Mouse (Mus musculus) embryonic facial prominence, embryonic 12.5 days (tissue): ENCODE data around the gene Dclre1c. TPM values are rescaled to one million over a fixed set of nuclear protein-coding genes. Genes with fewer than 3 reads are reported as not detected.
"Not testable (repeated sequence)": the region's sequence is repeated elsewhere in the genome, so short reads cannot be mapped to it uniquely, and the experiment has no call there.

Experiments
- ATAC-seq: fragments of 200-750 bp; cut with Nextera tagmentation; 2 replicates; pipeline ENCODE4 v1.8.0; 2017; ENCODE audit not compliant: insufficient number of reproducible peaks, insufficient read depth, low FRiP score, low TSS enrichment
- H3K27ac ChIP-seq: fragments of 300-500 bp; sonication (generic); 2 replicates; pipeline ENCODE4 v1.5.1; 2016; ENCODE audit warnings: mild to moderate bottlenecking
- H3K27me3 ChIP-seq: fragments of 300-500 bp; sonication (generic); 2 replicates; pipeline ENCODE4 v1.6.1; 2016; ENCODE audit warnings: mild to moderate bottlenecking, moderate library complexity
- H3K36me3 ChIP-seq: fragments of 300-500 bp; sonication (generic); 2 replicates; pipeline ENCODE4 v1.6.1; 2016; ENCODE audit warnings: mild to moderate bottlenecking
- H3K4me1 ChIP-seq: fragments of 300-500 bp; sonication (generic); 2 replicates; pipeline ENCODE4 v1.6.1; 2016
- H3K4me2 ChIP-seq: fragments of 300-500 bp; sonication (generic); replicated peaks from 2 replicates; pipeline ENCODE4 v1.6.1; 2016; ENCODE audit warnings: mild to moderate bottlenecking, moderate library complexity
- H3K4me3 ChIP-seq: fragments of 300-500 bp; sonication (generic); 2 replicates; pipeline ENCODE4 v1.5.1; 2016; ENCODE audit warnings: mild to moderate bottlenecking
- H3K9ac ChIP-seq: fragments of 300-500 bp; sonication (generic); 2 replicates; pipeline ENCODE4 v1.6.1; 2016; ENCODE audit warnings: mild to moderate bottlenecking, moderate library complexity
- H3K9me3 ChIP-seq: fragments of 300-500 bp; sonication (generic); 2 replicates; pipeline ENCODE4 v1.6.1; 2016; ENCODE audit warnings: mild to moderate bottlenecking, moderate library complexity
- WGBS: fragments of 180-500 bp; shearing (Covaris S2); methylation state at CpG from one replicate; pipeline ENCODE4 v1.1.7; 2016; 5-methylcytosine and 5-hydroxymethylcytosine counted together
- polyA plus RNA-seq: library from polyadenylated mRNA; unstranded; fragments of >200 nt; fragmentation: Nextera tagmentation; extraction: Ambion mirVana; gene quantifications from 2 replicates; pipeline ENCODE4 v1.2.1, GENCODE M21; 2016

Dclre1c gene
- 7.1 and 7.6 TPM in 2 replicates for polyA plus RNA-seq

DNA sequence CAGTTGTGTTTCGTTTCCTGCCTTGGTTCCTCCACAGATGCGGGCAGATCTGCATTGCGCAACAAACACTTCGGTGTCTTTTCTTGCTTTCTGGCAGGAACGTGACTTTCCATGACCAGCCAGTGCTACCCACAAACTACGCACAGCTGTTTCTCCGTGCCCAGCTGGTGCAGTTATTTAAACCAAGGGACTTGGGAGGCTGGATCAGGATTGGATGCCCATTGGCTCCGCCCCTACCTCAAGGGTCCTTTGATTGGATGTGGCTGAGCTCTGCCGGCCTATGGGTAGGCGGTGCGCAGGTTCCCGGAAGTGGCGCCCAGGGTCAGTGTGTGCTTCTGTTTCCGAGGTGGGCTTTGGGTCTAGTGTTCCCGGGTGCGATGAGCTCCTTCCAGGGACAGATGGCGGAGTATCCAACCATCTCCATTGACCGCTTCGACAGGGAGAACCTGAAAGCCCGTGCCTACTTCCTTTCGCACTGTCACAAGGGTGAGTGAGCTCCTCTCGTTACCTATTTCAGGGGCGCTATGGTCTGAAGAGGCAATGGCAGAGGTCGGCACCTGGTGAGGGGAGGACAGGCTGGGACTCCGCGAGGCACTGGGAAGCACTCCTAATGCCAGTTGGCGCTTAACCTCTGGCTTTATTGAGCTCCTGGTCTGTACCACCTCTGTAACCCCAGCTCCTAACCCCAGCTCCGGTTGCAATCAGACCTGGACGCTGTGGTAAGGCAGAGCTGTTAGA lies at the start of gene Dclre1c:
Gene Dclre1c, plus strand, starts transcription at position 291 of the 738 bp plus-strand sequence.
- Histone ChIP-seq H3K27me3 (no peaks in the 10 kb centered on the region), H3K27ac (no peak within 1 kb of the TSS), H3K9me3 (no peaks in the 10 kb centered on the region), H3K4me2 (peak within 1 kb of the TSS; percentile 85), H3K4me1 (peaks cover 10% of the 10 kb centered on the region; the same call in 1 of the 2 replicates), H3K36me3 (no peaks in the 10 kb centered on the region), H3K9ac (peak within 1 kb of the TSS; percentile 42), H3K4me3 (peak within 1 kb of the TSS; percentile 54)
- 1% methylated on average over 29 of the region's 29 CpGs for WGBS
- ATAC-seq = peak; percentile 96

DNA sequence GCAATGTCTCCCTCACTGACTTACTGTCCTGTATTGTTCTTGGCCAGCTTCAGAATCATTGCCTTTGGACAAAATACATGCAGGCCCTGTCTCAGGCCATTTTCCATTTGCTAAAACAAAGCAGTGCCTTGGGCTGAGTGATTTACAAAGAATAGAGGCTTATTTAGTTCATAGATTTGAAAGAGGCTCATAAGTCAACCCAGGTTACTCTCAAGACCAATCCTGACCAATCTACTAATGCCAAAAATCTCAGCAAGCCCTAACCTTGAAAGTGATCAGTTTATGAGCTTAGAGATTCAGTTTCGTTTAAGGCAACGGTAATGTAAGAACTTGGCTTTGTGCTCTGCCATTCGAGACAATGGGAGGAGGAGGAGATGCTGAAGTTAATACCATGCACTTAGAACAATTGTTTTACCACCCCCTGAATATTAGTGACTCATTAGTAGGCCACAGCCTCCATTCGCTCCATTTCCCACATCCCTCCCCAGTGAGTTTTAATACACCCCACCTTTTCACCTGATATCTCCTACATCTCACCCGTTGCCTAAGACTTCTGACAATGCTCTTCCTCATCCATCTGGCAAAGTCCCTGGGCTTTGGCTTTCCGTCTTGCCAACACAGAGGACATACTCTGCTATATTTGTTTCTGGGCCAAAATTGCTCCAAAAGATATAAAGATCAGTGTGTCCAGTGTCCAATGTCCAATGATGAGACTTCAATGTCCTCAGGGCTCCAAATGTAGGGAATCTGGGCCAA lies 36.6 kb upstream of the Dclre1c start:
- no peak overlapping the region for H3K4me3 ChIP-seq
- 80% methylated on average over 6 of the region's 6 CpGs for WGBS
- no peaks in the 10 kb centered on the region for H3K27me3 ChIP-seq
- no peaks in the 10 kb centered on the region for H3K4me1 ChIP-seq
- no peaks in the 10 kb centered on the region for H3K9me3 ChIP-seq
- H3K9ac ChIP-seq = no peak overlapping the region
- no peak overlapping the region for H3K27ac ChIP-seq
- no peak for ATAC-seq
- H3K36me3 ChIP-seq = no peaks in the 10 kb centered on the region
- H3K4me2 ChIP-seq = no peak overlapping the region

DNA sequence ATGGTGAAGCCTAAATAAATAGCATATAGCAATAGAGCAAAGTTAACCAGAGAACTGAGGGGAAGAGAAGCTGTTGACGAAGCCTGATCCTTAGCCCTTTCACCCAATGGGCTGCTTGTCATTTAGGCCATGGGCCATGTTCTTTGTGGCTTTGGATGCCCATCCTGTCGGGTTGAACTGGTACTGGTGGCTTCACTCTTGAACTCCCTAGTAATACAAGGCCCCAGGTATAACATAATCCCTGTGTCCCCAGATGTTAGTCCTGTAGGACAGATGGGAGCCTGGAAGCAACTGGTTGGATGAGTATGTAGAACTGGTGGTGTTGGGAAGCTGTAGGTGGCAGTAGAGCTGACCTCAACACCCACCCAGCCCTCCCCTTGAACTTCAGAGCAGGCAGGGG lies 32.0 kb upstream of the Dclre1c start:
- Histone ChIP-seq H3K4me1 (no peaks in the 10 kb centered on the region), H3K27ac (no peak overlapping the region), H3K36me3 (no peaks in the 10 kb centered on the region), H3K4me2 (no peak overlapping the region), H3K9ac (no peak overlapping the region), H3K27me3 (no peaks in the 10 kb centered on the region), H3K9me3 (no peaks in the 10 kb centered on the region), H3K4me3 (no peak overlapping the region)
- no peak for ATAC-seq
- WGBS = 71% methylated on average over 2 of the region's 2 CpGs

DNA sequence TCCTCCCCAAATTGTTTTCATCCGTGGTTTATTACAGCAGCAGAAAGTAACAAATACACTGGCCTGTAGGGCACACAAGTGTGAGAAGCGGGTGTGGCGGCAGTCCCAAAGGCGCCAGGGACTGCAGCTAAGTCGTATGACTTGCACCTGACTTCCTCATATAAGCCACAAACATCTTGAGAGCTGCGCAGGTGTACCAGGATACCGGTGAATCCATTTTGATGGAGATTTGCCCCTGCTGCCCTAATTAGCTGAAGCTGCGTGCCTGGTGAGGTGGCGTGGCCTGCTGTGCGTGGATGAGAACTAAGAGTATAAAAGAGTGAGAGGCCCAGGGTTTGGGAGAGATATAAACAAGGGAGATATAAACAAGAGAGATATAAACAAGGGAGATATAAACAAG lies 26.8 kb upstream of the Dclre1c start, which contains the start of gene Olah:
Gene Olah, minus strand, starts transcription at position 101 of the 400 bp plus-strand sequence.
- ATAC-seq, H3K27me3 ChIP-seq, H3K9ac ChIP-seq, H3K36me3 ChIP-seq, H3K4me3 ChIP-seq, H3K4me2 ChIP-seq, H3K9me3 ChIP-seq, H3K4me1 ChIP-seq, H3K27ac ChIP-seq: not testable (repeated sequence)
- 62% methylated on average over 10 of the region's 10 CpGs for WGBS

DNA sequence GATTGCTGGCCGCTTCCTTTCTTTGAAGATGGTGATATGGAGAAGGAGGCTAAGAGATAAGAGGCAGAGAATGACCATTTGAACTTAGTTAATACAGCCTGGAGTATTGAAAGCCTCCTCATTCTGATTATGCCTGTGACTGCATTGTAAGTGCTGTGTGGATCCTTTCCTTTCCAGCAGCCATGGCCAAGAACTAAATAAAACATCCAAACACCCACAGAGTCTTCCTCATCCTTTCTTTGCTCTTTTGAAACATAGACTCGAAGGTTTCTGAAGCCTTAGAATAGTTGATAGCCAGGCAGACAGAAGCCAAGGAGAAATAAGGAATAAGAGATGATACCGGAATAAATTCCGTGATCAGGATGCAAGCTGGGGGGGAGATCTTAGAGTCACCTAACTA lies 17.9 kb upstream of the Dclre1c start:
- Histone ChIP-seq H3K4me2 (no peak overlapping the region), H3K27ac (no peak overlapping the region), H3K9ac (no peak overlapping the region), H3K4me3 (no peak overlapping the region), H3K36me3 (no peaks in the 10 kb centered on the region), H3K9me3 (no peaks in the 10 kb centered on the region), H3K4me1 (no peaks in the 10 kb centered on the region), H3K27me3 (no peaks in the 10 kb centered on the region)
- WGBS = 79% methylated on average over 4 of the region's 4 CpGs
- ATAC-seq = no peak

DNA sequence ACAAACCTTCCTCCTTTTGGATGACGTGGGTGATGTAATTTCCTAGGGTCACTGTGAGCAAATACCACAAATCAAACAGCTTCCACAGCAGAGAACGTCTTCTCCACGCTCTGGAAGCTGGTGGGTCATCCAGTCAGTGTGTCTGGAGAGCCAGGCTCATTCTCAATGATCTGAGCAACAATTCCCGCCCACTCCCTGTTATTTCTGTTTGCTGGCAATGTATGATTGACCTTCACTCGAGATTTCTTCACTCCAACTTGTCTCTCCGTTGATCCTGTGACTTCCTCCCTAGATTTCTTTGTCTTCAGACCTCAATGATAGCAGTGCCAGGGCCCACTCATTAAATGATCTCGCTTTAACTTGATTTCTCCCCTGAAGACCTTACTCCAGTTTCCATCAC lies 16.2 kb upstream of the Dclre1c start:
- no peak overlapping the region for H3K9ac ChIP-seq
- ATAC-seq = no peak
- no peaks in the 10 kb centered on the region for H3K27me3 ChIP-seq
- H3K36me3 ChIP-seq = no peaks in the 10 kb centered on the region
- no peak overlapping the region for H3K4me3 ChIP-seq
- no peaks in the 10 kb centered on the region for H3K4me1 ChIP-seq
- no peak overlapping the region for H3K4me2 ChIP-seq
- 80% methylated on average over 7 of the region's 7 CpGs for WGBS
- H3K27ac ChIP-seq = no peak overlapping the region
- no peaks in the 10 kb centered on the region for H3K9me3 ChIP-seq

DNA sequence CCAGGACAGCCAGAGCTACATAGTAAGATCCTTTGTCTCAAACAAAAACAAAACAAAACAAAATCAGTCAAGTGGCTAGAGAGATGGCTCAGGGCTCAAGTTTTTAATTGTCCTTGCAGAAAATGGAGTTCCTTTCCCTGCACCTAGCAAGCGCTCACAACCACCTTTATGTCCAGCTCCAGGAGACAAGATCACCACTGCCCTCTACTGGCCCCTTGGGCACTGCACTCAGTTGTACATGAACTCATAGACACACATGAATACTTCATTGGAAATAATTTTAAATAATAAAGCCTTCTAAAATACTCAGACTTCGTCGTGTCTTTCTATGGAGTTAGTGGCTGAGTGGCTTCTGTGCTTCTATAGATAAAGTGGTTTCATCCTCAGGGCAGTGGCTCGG lies 9.7 kb upstream of the Dclre1c start:
- H3K4me1 ChIP-seq = no peaks in the 10 kb centered on the region
- no peaks in the 10 kb centered on the region for H3K9me3 ChIP-seq
- no peak for ATAC-seq
- H3K27me3 ChIP-seq = peaks cover 7% of the 10 kb centered on the region; the same call in 1 of the 2 replicates
- no peak overlapping the region for H3K4me3 ChIP-seq
- no peak overlapping the region for H3K4me2 ChIP-seq
- WGBS = 34% methylated on average over 4 of the region's 4 CpGs
- H3K36me3 ChIP-seq = no peaks in the 10 kb centered on the region
- no peak overlapping the region for H3K9ac ChIP-seq
- no peak overlapping the region for H3K27ac ChIP-seq

DNA sequence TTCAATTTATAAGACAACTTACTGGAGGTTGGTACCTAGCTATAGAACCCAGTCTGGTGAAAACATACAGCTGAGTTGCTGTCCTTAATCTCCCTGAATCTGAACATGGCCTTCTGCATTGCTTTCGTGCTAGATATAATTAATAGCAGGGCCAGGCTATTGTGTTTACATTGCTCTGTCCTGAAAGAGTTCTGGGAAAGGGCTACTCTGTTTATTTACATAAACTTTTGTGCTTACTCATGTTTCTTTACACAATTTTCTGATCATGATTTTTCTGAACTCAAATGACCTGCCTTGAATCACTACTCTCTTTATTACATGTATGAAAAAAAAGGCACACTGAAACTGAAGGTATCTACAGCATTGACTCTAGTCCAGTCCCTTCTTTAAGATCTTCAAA lies 8.3 kb upstream of the Dclre1c start:
- H3K4me3 ChIP-seq = no peak overlapping the region
- H3K4me2 ChIP-seq = no peak overlapping the region
- ATAC-seq = no peak
- H3K27ac ChIP-seq = no peak overlapping the region
- H3K9me3 ChIP-seq = no peaks in the 10 kb centered on the region
- H3K27me3 ChIP-seq = peaks cover 7% of the 10 kb centered on the region; the same call in 1 of the 2 replicates
- 30% methylated on average over 1 of the region's 1 CpGs for WGBS
- H3K4me1 ChIP-seq = no peaks in the 10 kb centered on the region
- H3K36me3 ChIP-seq = no peaks in the 10 kb centered on the region
- no peak overlapping the region for H3K9ac ChIP-seq

DNA sequence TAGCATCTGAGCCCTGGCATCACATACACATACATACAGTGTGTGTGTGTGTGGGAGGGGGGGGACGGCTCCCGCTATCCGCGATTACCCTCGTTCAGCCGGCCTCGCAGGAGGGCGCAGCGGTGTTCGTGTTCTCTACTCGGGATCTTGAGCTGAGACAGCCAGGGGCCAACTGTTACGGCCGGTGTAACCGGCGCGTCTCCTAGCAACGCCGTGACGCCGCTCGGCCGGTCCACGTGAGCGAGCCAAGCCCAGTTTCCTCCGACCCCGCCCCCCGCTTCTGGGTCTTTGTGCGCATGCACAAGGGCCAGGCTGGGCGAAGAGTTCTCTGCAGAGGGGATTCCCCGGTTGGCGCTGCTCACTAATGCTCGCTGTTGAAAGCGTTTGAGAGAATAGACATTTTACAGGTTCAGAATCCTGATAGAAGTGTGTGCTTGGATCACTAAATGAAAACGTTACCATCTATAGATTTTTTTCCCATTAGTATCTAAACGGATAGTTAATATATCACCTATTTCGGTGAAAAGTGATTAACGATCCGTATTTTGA lies 5.0 kb upstream of the Dclre1c start:
- H3K9ac ChIP-seq = 0 out of 2 replicates have a peak overlapping the region, but pooled peaks have one; percentile 30

DNA sequence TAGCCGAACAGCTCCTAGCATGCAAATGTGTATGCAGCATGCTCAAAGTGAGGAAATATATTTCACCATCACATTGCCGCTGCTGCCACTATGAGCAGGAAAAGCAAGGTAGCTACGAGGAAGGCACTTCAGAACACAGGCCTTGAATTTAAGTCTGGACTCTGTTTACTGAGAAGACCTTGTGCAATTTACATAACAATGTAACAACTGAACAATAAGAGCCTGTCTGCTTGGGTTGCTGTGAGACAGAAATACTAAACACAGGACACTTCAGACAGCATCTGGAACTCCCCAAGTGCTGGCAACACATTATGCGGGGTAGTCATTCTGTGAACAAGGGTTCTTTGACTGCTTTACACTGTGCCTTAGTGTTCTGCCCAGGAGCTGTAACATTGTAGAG lies 3.8 kb upstream of the Dclre1c start:
- Histone ChIP-seq H3K27me3 (peaks cover 7% of the 10 kb centered on the region; the same call in 1 of the 2 replicates), H3K9me3 (no peaks in the 10 kb centered on the region), H3K4me1 (peaks cover 10% of the 10 kb centered on the region; the same call in 1 of the 2 replicates), H3K36me3 (no peaks in the 10 kb centered on the region), H3K4me3 (no peak overlapping the region), H3K4me2 (no peak overlapping the region), H3K9ac (no peak overlapping the region), H3K27ac (no peak overlapping the region)
- 51% methylated on average over 4 of the region's 4 CpGs for WGBS
- ATAC-seq = no peak

More for the DNA sequence above, 5.0 kb upstream of the Dclre1c start:
- peak; percentile 93 for ATAC-seq
- Histone ChIP-seq H3K4me3 (peak overlapping the region; percentile 54), H3K4me2 (peak overlapping the region; percentile 75), H3K27ac (no peak overlapping the region), H3K27me3 (peaks cover 7% of the 10 kb centered on the region; the same call in 1 of the 2 replicates), H3K36me3 (no peaks in the 10 kb centered on the region), H3K9me3 (no peaks in the 10 kb centered on the region), H3K4me1 (peaks cover 4% of the 10 kb centered on the region; the same call in 1 of the 2 replicates)
- WGBS = 3% methylated on average over 38 of the region's 38 CpGs

DNA sequence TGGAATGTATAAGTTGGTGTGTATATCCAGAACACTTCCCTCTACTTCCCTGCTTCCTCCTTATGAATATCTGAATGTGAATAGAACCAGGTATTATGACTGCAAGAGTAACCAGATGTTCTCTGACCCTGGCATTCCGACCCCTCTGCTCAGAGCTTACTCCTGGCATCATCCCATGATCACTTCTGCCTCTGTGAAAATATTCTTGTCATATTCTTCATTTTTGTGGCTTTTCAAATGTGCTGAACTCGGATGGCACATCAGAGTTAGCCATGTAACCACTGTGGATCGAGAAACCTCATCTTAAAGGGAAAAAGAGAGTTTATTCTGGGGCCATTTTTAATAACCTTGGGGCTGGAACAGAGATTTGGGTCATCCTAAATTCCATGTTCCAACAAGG lies 1.4 kb upstream of the Dclre1c start, which contains the start of gene Meig1:
Gene Meig1, minus strand, starts transcription at position 101 of the 400 bp plus-strand sequence.
- no peak for ATAC-seq
- Histone ChIP-seq H3K9me3 (no peaks in the 10 kb centered on the region), H3K9ac (no peak within 1 kb of the TSS), H3K4me1 (peaks cover 10% of the 10 kb centered on the region; the same call in 1 of the 2 replicates), H3K27me3 (peaks cover 7% of the 10 kb centered on the region; the same call in 1 of the 2 replicates), H3K4me3 (no peak within 1 kb of the TSS), H3K36me3 (no peaks in the 10 kb centered on the region), H3K27ac (no peak within 1 kb of the TSS), H3K4me2 (peak within 1 kb of the TSS; percentile 85; the same call in 1 of the 2 replicates)
- 69% methylated on average over 3 of the region's 3 CpGs for WGBS
